Mouse (Mus musculus) kidney, embryonic 16.5 days (tissue): ENCODE measurements around the gene Gm15023. TPM values are rescaled to one million over a fixed set of nuclear protein-coding genes. Genes with fewer than 3 reads are reported as not detected.
"Not testable (repeated sequence)": the region's sequence is repeated elsewhere in the genome, so short reads cannot be mapped to it uniquely, and the experiment has no call there.

Experiments used
- ATAC-seq: fragments of 200-750 bp; cut with Nextera tagmentation; 2 replicates; pipeline ENCODE4 v1.8.0; 2017; ENCODE audit warnings: moderate TSS enrichment; ENCODE audit not compliant: low FRiP score, low TSS enrichment
- H3K27ac ChIP-seq: fragments of 300-500 bp; sonication (generic); 2 replicates; pipeline ENCODE4 v1.5.1; 2014; ENCODE audit warnings: low read length
- H3K27me3 ChIP-seq: fragments of 300-500 bp; sonication (generic); 2 replicates; pipeline ENCODE4 v1.6.1; 2014; ENCODE audit warnings: low read length, control low read depth, mixed read lengths; ENCODE audit not compliant: insufficient read depth
- H3K36me3 ChIP-seq: fragments of 300-500 bp; sonication (generic); 2 replicates; pipeline ENCODE4 v1.6.1; 2014; ENCODE audit warnings: low read length, control low read depth, mixed read lengths; ENCODE audit not compliant: insufficient read depth
- H3K4me1 ChIP-seq: fragments of 300-500 bp; sonication (generic); 2 replicates; pipeline ENCODE4 v1.6.1; 2014; ENCODE audit warnings: low read length, control low read depth, mixed read lengths; ENCODE audit not compliant: insufficient read depth
- H3K4me2 ChIP-seq: fragments of 300-500 bp; sonication (generic); replicated peaks from 2 replicates; pipeline ENCODE4 v1.6.1; 2014; ENCODE audit warnings: low read depth, low read length
- H3K4me3 ChIP-seq: fragments of 300-500 bp; sonication (generic); 2 replicates; pipeline ENCODE4 v1.5.1; 2014; ENCODE audit warnings: mild to moderate bottlenecking, low read length
- H3K9ac ChIP-seq: fragments of 300-500 bp; sonication (generic); replicated peaks from 2 replicates; pipeline ENCODE4 v1.6.1; 2014; ENCODE audit warnings: low read length
- H3K9me3 ChIP-seq: fragments of 300-500 bp; sonication (generic); 2 replicates; pipeline ENCODE4 v1.6.1; 2016; ENCODE audit warnings: low read length, control low read depth
- WGBS: fragments of 180-500 bp; shearing (Covaris S2); extraction: QIAGEN DNeasy Blood & Tissue Kit; methylation state at CpG from one replicate; pipeline ENCODE4 v1.1.7; 2014; 5-methylcytosine and 5-hydroxymethylcytosine counted together
- polyA plus RNA-seq: library from polyadenylated mRNA; unstranded; fragments of >200 nt; fragmentation: Nextera tagmentation; extraction: Ambion mirVana; gene quantifications from 2 replicates; pipeline ENCODE4 v1.2.1, GENCODE M21; 2015

Gene Gm15023
- polyA plus RNA-seq = not detected in 2 replicates

DNA sequence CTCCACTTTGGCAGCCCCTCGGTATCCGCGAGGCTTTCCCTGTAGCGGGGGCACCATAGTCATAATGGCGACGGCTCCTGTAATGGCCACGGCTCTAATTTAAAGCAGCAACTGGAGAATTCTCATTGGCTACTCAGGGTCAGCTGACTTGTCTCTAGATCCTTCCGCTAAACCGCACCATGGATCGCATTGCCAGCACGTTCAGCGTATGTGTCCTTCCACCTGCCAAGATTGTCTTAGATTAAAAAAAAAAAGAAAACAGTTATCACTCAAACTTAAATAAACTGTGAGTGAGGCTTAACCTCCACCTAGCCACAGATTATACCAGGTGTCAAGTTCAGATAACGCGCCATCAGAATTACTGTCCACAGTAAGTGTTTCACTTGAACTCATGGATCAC is at the start of gene Gm15023:
Gene Gm15023 (minus strand): TSS at position 101 of the 400 bp plus-strand sequence.
- H3K9me3 ChIP-seq, H3K9ac ChIP-seq, H3K36me3 ChIP-seq, H3K27ac ChIP-seq, H3K27me3 ChIP-seq, H3K4me1 ChIP-seq, ATAC-seq, H3K4me3 ChIP-seq, H3K4me2 ChIP-seq: not testable (repeated sequence)
- 95% methylated on average over 3 of the region's 14 CpGs for WGBS

DNA sequence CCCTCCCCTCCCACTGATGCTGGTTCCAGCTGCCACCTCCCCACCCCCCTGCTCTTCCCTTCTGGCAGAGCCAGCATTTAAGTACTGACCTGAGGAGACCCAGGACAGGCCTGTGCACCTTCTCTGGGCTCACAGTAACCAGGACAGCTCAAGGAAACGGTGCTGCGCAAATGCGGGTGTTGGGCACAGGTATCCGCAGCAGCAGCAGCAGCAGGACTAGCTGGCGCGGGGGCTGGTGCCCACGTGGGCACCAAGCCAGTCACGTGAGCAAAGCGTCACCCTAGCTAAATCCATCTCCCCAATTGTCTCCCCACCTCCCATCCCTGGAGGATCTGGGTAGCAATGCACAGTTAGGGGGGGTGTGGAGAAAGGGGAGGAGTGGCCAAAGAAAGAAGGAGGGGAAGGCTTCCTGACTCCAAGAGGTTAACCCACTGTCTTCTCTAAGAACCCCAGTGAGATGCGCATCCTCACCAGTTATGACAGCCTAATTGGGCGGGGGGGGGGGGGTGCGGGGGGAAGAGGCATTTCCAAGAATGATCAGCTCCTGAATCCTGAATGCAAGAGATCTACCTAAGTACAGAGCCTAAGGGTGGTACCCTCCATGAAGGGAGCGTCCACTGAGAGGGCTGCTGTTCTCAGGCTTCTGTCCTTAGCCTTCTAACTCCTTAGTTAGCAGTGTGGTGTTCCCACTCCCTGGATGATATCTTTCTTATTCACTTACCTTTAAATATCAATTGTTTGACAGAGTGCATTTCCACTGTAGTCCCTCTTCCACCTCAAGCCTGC is 33.2 kb upstream of the Gm15023 start, which contains the start of gene Tceal6:
Gene Tceal6 (minus strand): TSS at position 252 of the 786 bp plus-strand sequence.
- H3K27me3 ChIP-seq = peaks cover 16% of the 10 kb centered on the region; the same call in 1 of the 2 replicates
- H3K27ac ChIP-seq = no peak within 1 kb of the TSS
- H3K9me3 ChIP-seq = no peaks in the 10 kb centered on the region
- H3K9ac ChIP-seq = no peak within 1 kb of the TSS
- H3K36me3 ChIP-seq = no peaks in the 10 kb centered on the region
- WGBS = 29% methylated on average over 11 of the region's 13 CpGs
- peak within 1 kb of the TSS; percentile 34 for H3K4me3 ChIP-seq
- H3K4me2 ChIP-seq = peak within 1 kb of the TSS; percentile 52
- ATAC-seq = no peak; the same call in 1 of the 2 replicates
- no peaks in the 10 kb centered on the region for H3K4me1 ChIP-seq

DNA sequence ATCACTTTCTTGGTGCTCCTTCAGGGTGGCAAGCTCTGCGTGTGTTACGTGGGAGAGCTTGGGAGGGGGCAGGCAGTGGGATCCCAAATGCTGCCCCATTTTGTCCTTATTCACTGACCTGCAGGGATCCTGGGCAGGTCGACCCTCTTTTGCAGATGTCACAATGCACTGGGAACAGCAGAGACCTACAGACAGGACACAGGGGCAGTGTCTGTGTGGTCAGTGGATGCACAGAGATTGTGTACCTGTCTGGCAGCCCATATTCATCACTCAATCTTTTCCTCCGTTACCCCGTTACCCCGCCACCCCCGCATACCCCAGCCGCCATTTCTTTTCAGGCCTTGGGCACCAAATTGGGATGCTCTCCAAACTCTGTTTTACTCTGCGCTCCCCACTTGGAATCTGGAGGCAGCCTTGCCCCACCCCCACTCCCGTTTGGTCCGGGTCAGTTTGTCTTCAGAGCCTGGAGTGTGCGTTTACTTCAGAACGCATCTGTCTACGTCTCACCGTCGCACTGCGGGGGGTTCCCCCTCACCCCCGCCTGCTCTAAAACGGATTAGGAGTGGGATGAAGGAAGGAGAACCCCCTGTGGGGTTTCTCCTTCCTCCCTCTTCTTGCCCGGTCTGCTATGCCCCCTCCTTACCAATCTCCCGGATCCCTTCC is 32.5 kb upstream of the Gm15023 start:
- H3K36me3 ChIP-seq, H3K27ac ChIP-seq, H3K9ac ChIP-seq, H3K4me1 ChIP-seq, ATAC-seq, H3K9me3 ChIP-seq: not testable (repeated sequence)
- Histone ChIP-seq H3K4me2 (peak overlapping the region; percentile 52), H3K27me3 (peaks cover 18% of the 10 kb centered on the region; the same call in 1 of the 2 replicates), H3K4me3 (peak overlapping the region; percentile 34)
- 42% methylated on average over 20 of the region's 21 CpGs for WGBS

DNA sequence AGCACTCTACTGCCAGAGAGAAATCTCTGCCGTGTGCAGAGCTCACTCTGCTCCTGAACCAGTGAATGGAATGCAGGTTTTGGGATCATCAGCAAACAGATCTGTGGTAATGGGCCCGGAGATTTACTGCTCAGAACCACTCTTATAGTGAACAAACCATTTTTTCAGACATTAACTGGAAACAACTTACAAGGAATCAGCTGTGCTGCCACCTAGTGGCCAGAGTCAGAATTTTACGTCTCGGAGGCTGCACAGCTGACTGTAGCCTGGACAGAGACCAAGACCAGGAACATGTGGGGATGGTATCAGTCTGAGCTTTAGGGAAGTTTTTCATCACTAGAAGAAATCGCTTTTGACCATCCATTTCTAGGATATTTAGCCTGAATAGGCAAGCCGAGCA is 12.5 kb upstream of the Gm15023 start:
- H3K9ac ChIP-seq, ATAC-seq, H3K9me3 ChIP-seq, H3K27ac ChIP-seq, H3K4me1 ChIP-seq, H3K36me3 ChIP-seq, H3K4me3 ChIP-seq, H3K4me2 ChIP-seq, H3K27me3 ChIP-seq: not testable (repeated sequence)
- no CpG with 5 or more reads among the region's 6 CpGs for WGBS

DNA sequence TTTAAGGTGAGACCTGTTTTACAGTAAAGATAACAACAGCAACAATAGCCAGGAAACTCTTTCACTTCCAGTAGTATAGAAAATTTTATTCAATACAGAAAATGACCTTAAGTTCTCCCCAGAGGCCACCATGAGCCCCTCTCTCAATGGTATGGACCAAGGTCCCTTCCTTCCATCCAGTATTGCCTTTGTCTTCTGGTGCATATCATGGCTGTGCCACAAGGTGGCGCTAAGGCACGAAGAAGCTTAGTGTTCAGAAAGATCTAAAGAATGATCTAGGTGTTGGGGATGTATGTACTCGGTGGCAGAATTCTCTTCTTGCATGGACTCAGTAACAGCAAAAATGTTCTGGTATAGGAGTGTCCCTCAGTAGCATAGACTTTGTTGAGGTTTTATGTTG is 11.2 kb upstream of the Gm15023 start:
- not testable (repeated sequence) for H3K4me3 ChIP-seq, ATAC-seq, H3K27me3 ChIP-seq, H3K4me2 ChIP-seq, H3K4me1 ChIP-seq, H3K27ac ChIP-seq, H3K9me3 ChIP-seq, H3K36me3 ChIP-seq, H3K9ac ChIP-seq
- WGBS = no CpG with 5 or more reads among the region's 3 CpGs

Other genes starting within 250 kb of the Gm15023 start
- 0.40 and 0.77 TPM in 2 replicates for gene Nxf2, start 212.9 kb downstream of the Gm15023 start, polyA plus RNA-seq
- 5.8 and 5.9 TPM in 2 replicates for gene Zmat1, start 168.4 kb downstream of the Gm15023 start, polyA plus RNA-seq
- 0.24 and 0.53 TPM in 2 replicates for gene Tceal6, start 33.1 kb upstream of the Gm15023 start, polyA plus RNA-seq
- gene Pramel3, start 124.7 kb upstream of the Gm15023 start, polyA plus RNA-seq = not detected in 2 replicates
- not detected in 2 replicates for gene Gm5128, start 195.7 kb upstream of the Gm15023 start, polyA plus RNA-seq